Mouse (Mus musculus): ENCODE results near the gene Ndufs2.

DNA sequence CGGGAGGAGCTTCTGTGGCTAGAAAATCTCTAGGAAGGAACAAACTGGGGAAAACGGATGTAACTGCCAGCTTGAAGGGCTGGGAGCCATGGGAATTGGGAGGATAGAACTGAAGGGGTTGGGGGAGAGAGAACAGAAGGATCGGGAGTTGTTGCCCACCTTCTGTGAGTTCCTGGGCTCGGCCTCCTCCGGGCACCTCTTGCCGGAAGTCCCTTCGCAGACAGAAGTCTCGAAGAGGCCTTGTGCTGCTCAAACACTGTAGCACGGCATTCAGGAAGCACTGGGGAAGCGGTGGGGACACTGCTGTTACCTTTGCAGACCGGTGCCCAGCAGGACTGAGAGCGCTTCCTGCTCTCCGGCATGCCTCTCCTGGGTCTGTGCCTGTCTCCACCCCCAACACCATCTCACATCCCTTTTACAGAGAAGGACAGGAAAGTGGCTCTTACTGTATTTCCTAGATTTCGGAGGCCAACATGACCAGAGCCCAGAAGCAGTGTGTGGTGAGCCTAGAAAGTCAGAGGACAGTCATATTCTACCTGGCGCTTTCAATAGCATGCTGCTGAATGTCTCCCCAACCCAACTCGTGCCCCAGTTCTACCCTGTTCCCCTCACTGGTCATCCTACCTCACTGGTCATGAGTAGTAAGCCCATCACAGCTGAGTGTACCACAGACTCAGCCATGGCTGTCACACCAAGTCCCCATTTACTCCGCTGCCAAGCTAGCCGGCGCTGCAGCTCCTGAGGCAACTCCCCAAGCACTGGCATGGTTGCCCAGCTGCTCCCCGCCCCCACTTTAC is 34.1 kb upstream of the Ndufs2 start:
- no peak for TF ChIP-seq GATA1 (IDR thresholded peaks at IDR 0.05; ENCODE audit: borderline replicate concordance, low read length)
- no peak for TF ChIP-seq CTCF (IDR thresholded peaks at IDR 0.05; ENCODE audit: low read depth, low read length)
- TF ChIP-seq TAL1 (conservative IDR thresholded peaks at IDR 0.05; ENCODE audit: low read depth, low read length) = no peak
- no peak for TF ChIP-seq POLR2AphosphoS5 (IDR thresholded peaks at IDR 0.05; ENCODE audit: insufficient replicate concordance, low read depth, low read length)
- TF ChIP-seq GATA2 (IDR thresholded peaks at IDR 0.05; ENCODE audit: borderline replicate concordance, low read depth, low read length) = no peak

Measured in G1E (cell line).